Mouse (Mus musculus) forebrain, embryonic 11.5 days (tissue): ENCODE data around the gene Aaed1. TPM values are rescaled to one million over a fixed set of nuclear protein-coding genes. Genes with fewer than 3 reads are reported as not detected.

Experiments used
- ATAC-seq: fragments of 200-750 bp; cut with Nextera tagmentation; replicated peaks from 2 replicates; pipeline ENCODE4 v1.8.0; 2017; ENCODE audit warnings: moderate TSS enrichment; ENCODE audit not compliant: low FRiP score
- DNase-seq: peaks from one replicate; pipeline ENCODE4 v3.0.0-alpha.2; 2017; ENCODE audit warnings: low spot score
- H3K27ac ChIP-seq: fragments of 300-500 bp; sonication (generic); 2 replicates; pipeline ENCODE4 v1.5.1; 2014; ENCODE audit warnings: low read depth, low read length
- H3K27me3 ChIP-seq: fragments of 300-500 bp; sonication (generic); 2 replicates; pipeline ENCODE4 v1.6.1; 2014; ENCODE audit warnings: mild to moderate bottlenecking, low read length, mixed read lengths; ENCODE audit not compliant: control insufficient read depth, insufficient read depth
- H3K36me3 ChIP-seq: fragments of 300-500 bp; sonication (generic); 2 replicates; pipeline ENCODE4 v1.6.1; 2014; ENCODE audit warnings: mild to moderate bottlenecking, low read length, moderate library complexity, mixed read lengths; ENCODE audit not compliant: control insufficient read depth, insufficient read depth
- H3K4me1 ChIP-seq: fragments of 300-500 bp; sonication (generic); replicated peaks from 2 replicates; pipeline ENCODE4 v1.6.1; 2014; ENCODE audit warnings: low read length, mixed read lengths; ENCODE audit not compliant: control insufficient read depth, insufficient read depth
- H3K4me2 ChIP-seq: fragments of 300-500 bp; sonication (generic); 2 replicates; pipeline ENCODE4 v1.6.1; 2014; ENCODE audit warnings: low read depth, mild to moderate bottlenecking, low read length, moderate library complexity, mixed read lengths; ENCODE audit not compliant: severe bottlenecking
- H3K4me3 ChIP-seq: fragments of 300-500 bp; sonication (generic); 2 replicates; pipeline ENCODE4 v1.5.1; 2014; ENCODE audit warnings: low read depth, low read length
- H3K9ac ChIP-seq: fragments of 300-500 bp; sonication (generic); 2 replicates; pipeline ENCODE4 v1.6.1; 2014; ENCODE audit warnings: low read length
- H3K9me3 ChIP-seq: fragments of 300-500 bp; sonication (generic); 2 replicates; pipeline ENCODE4 v1.6.1; 2016; ENCODE audit warnings: low read length, mixed read lengths; ENCODE audit not compliant: control insufficient read depth
- WGBS: fragments of 180-500 bp; shearing (Covaris S2); extraction: QIAGEN DNeasy Blood & Tissue Kit; methylation state at CpG from one replicate; pipeline ENCODE4 v1.1.7; 2014; 5-methylcytosine and 5-hydroxymethylcytosine counted together
- polyA plus RNA-seq: library from polyadenylated mRNA; unstranded; fragments of >200 nt; fragmentation: Nextera tagmentation; extraction: Ambion mirVana; gene quantifications from 2 replicates; pipeline ENCODE4 v1.2.1, GENCODE M21; 2014

Gene Aaed1
- 20.1 and 20.2 TPM in 2 replicates for polyA plus RNA-seq

- Histone ChIP-seq H3K9me3 (no peaks in the 10 kb centered on the region), H3K4me3 (peak within 1 kb of the TSS; percentile 65), H3K9ac (peak within 1 kb of the TSS; percentile 65), H3K36me3 (no peaks in the 10 kb centered on the region), H3K27me3 (no peaks in the 10 kb centered on the region), H3K4me2 (peak within 1 kb of the TSS; percentile 54), H3K4me1 (no peaks in the 10 kb centered on the region), H3K27ac (peak within 1 kb of the TSS; percentile 84)
- DNase-seq (peak; percentile 98), ATAC-seq (peak; percentile 92)
- 1% methylated on average over 71 of the region's 74 CpGs for WGBS
These were observed at the start of gene Aaed1 for GRCm38 (mm10) chr13:64312024-64312915. TSS of gene Aaed1 (minus strand) at chr13:64312710.

GRCm38 (mm10) chr13:64362139-64362538, 49.6 kb upstream of the Aaed1 start:
- Histone ChIP-seq H3K4me1 (no peaks in the 10 kb centered on the region), H3K27ac (no peak overlapping the region), H3K4me2 (no peak overlapping the region), H3K9me3 (no peaks in the 10 kb centered on the region), H3K36me3 (no peaks in the 10 kb centered on the region; the same call in 1 of the 2 replicates), H3K9ac (no peak overlapping the region), H3K27me3 (no peaks in the 10 kb centered on the region), H3K4me3 (no peak overlapping the region)
- no peak for DNase-seq
- 89% methylated on average over 6 of the region's 6 CpGs for WGBS
- no peak for ATAC-seq

DNA sequence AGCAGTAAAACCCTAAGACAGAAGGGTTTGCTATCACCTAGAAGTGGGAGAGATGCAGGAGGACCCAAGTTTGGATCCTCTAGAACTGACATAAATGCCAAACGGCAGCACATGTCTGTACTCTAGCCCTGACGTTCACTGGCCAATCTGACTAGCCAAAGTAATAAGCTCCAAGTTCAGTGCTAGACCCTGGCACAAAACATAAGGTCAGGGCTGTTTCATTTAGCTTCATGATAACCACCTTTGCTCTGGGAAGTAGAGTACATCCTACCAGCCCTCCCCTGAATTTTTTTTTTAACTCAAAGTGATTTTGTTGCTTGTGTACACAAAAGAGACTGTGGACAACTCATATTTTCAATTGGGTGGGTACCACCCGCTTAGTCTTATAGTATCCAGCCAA, 48.5 kb upstream of the Aaed1 start:
- no peaks in the 10 kb centered on the region for H3K4me1 ChIP-seq
- DNase-seq: no peak
- no peak for ATAC-seq
- no peaks in the 10 kb centered on the region for H3K9me3 ChIP-seq
- H3K27ac ChIP-seq: no peak overlapping the region
- no peaks in the 10 kb centered on the region for H3K27me3 ChIP-seq
- H3K4me3 ChIP-seq: no peak overlapping the region
- H3K4me2 ChIP-seq: no peak overlapping the region
- no peaks in the 10 kb centered on the region; the same call in 1 of the 2 replicates for H3K36me3 ChIP-seq
- H3K9ac ChIP-seq: no peak overlapping the region
- 91% methylated on average over 3 of the region's 3 CpGs for WGBS

DNA sequence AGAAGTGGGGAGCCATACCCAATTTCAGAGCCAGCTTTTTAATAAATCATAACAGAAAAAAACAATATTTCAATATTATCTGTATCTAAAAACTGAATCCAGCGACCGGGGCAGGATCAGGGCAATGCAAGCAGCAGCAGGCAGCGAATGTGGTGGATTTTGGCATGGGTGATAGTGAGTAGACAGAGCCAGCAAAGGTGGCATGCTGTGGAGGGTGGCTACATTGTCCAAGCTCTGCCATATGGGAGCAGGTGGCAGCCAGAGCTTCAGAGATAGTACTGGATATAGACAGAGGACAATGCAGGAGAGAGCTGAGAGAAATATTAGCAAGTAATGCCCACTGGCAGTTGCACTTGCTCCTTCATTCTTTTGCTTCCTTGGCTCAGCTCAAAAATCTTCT, 47.2 kb upstream of the Aaed1 start:
- no peak overlapping the region for H3K27ac ChIP-seq

GRCm38 (mm10) chr13:64358476-64358875, 46.0 kb upstream of the Aaed1 start:
- Histone ChIP-seq H3K36me3 (no peaks in the 10 kb centered on the region; the same call in 1 of the 2 replicates), H3K9me3 (no peaks in the 10 kb centered on the region), H3K9ac (no peak overlapping the region), H3K4me2 (no peak overlapping the region), H3K4me3 (no peak overlapping the region), H3K4me1 (no peaks in the 10 kb centered on the region), H3K27me3 (no peaks in the 10 kb centered on the region), H3K27ac (no peak overlapping the region)
- 91% methylated on average over 1 of the region's 1 CpGs for WGBS
- ATAC-seq (no peak), DNase-seq (no peak)

More for the DNA sequence above, 47.2 kb upstream of the Aaed1 start:
- no peak for DNase-seq
- whole genome bisulfite sequencing: 92% methylated on average over 3 of the region's 3 CpGs
- Histone ChIP-seq H3K27me3 (no peaks in the 10 kb centered on the region), H3K4me3 (no peak overlapping the region), H3K4me1 (no peaks in the 10 kb centered on the region), H3K9me3 (no peaks in the 10 kb centered on the region), H3K4me2 (no peak overlapping the region), H3K9ac (no peak overlapping the region), H3K36me3 (no peaks in the 10 kb centered on the region; the same call in 1 of the 2 replicates)
- no peak for ATAC-seq

- no peak for ATAC-seq
These were observed 44.9 kb upstream of the Aaed1 start for GRCm38 (mm10) chr13:64357389-64357788.

DNA sequence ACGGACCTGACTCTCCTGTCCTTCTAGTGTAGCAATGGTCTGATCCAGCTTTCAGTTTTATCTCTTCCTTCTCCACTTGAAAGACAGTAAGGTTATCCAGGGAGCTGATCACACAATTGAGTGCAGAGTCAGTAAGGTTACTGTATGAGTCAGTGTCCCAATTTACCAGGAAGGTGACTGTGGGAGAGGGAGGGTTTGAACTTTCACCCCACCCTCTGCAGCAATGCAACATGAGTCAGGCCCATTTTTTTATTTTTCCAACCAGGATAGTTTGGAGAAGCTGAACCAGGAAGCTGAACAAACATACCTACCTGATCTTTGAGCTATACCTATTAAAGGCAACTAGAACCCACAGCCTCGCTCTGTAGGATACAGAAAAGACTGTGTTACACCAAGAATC, 37.0 kb upstream of the Aaed1 start:
- ATAC-seq: no peak

More at GRCm38 (mm10) chr13:64357389-64357788, 44.9 kb upstream of the Aaed1 start:
- H3K27ac ChIP-seq: no peak overlapping the region
- DNase-seq: no peak
- no peaks in the 10 kb centered on the region for H3K27me3 ChIP-seq
- no peaks in the 10 kb centered on the region; the same call in 1 of the 2 replicates for H3K36me3 ChIP-seq
- H3K4me1 ChIP-seq: no peaks in the 10 kb centered on the region
- no peaks in the 10 kb centered on the region for H3K9me3 ChIP-seq
- H3K9ac ChIP-seq: no peak overlapping the region
- WGBS: 74% methylated on average over 5 of the region's 5 CpGs
- H3K4me3 ChIP-seq: no peak overlapping the region
- no peak overlapping the region for H3K4me2 ChIP-seq

DNA sequence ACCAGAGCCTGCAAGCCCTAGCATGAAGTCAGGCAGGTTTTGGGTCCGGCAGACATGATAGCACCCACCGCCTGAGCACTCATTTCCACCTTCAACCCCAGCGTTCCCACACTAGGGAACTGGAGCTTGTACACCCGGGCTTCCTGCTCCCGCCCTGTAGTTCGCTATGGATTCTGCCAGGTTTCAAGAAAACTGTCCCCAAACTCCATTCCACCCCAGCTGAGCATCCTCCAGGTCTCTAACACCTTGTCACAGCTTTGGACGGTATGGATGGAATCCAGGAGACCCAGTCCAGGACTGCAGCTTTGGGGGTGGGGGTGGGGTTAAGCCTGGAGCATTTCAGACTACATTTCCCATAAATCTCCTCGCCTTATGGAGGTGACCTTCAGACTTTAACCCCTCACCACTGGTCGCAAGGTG, 31.6 kb upstream of the Aaed1 start:
- Histone ChIP-seq H3K4me3 (peak overlapping the region; percentile 38), H3K27ac (no peak overlapping the region), H3K4me1 (no peaks in the 10 kb centered on the region), H3K36me3 (no peaks in the 10 kb centered on the region), H3K9me3 (no peaks in the 10 kb centered on the region), H3K9ac (peak overlapping the region; percentile 64), H3K4me2 (peak overlapping the region; percentile 81), H3K27me3 (no peaks in the 10 kb centered on the region)
- ATAC-seq (peak; percentile 86), DNase-seq (no peak)
- 2% methylated on average over 9 of the region's 9 CpGs for WGBS

More for the DNA sequence above, 37.0 kb upstream of the Aaed1 start:
- Histone ChIP-seq H3K9me3 (no peaks in the 10 kb centered on the region), H3K4me1 (no peaks in the 10 kb centered on the region), H3K4me3 (no peak overlapping the region), H3K4me2 (no peak overlapping the region), H3K36me3 (no peaks in the 10 kb centered on the region), H3K9ac (no peak overlapping the region), H3K27ac (no peak overlapping the region), H3K27me3 (no peaks in the 10 kb centered on the region)
- no peak for DNase-seq
- 83% methylated on average over 2 of the region's 2 CpGs for WGBS
